Mouse (Mus musculus) left cerebral cortex, postnatal 10 days (tissue): ENCODE measurements around the gene Prodh2. TPM values are rescaled to one million over a fixed set of nuclear protein-coding genes. Genes with fewer than 3 reads are reported as not detected.

Source experiments
- DNase-seq, 2 experiments: peaks; one replicate each; pipeline ENCODE4 v3.0.0; 2021 to 2022; ENCODE audit warnings: low spot score in 2 of 2, mixed read lengths in 1 of 2; ENCODE audit errors: extremely low spot score in 1 of 2
- intact Hi-C: fragments of 180-260 bp; cut with DNase I; formaldehyde crosslinking; loops from one replicate; pipeline ENCODE4 v1.15.1; 2025
- microRNA-seq: library from miRNA; unstranded; fragments of <30 nt; microRNA quantifications from one replicate; pipeline ENCODE4 v1.2.0, GENCODE M21; 2022
- total RNA-seq, 2 experiments: library from RNA; stranded (reverse); gene quantifications; 2 replicates each; pipeline ENCODE4 v1.2.3; 2021

The Prodh2 gene
- total RNA-seq, 2 experiments from 2014 or later, result 0.67 TPM; not detected in 1

GRCm38 (mm10) chr7:30560296-30560695, 66.9 kb downstream of the Prodh2 start:
- intact Hi-C loops, result no loop called here
- no peak for DNase-seq

DNA sequence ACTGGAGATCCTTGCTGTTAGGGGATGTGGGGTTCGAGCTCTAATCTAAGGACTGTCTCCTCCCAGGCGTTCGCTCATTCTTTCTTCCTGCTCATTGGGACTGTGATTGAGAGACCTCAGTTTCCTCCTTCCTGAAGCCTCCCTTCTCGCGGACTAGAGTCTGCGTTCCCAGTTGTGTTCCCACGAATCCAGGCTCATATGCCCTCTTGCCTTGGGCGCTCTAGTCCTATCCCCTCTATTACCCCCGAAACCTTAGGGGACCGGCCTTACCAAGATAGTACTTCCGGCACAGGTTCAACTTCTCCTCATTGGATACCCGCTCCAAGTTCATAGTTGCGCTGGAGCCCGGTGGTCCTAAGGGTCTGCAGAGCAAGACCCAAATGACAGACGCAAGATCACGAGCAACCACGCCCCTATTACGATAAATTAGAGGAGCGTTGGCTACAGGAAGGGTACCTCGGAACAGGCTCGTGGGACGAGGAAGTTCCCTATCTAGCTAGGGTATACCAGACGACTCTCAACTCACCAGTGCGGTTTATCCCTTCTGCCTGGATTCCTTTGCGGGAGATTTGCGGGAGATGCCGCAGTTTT, 69.2 kb downstream of the Prodh2 start:
- DNase-seq, result peak in 1 of 2 experiments; percentile 37
- intact Hi-C loops, result no loop called here

Small RNA genes lying within 50 kb of the gene (microRNA-seq; reads per million reads assigned to microRNA genes)
- 0.86 reads per million for gene Gm38670

Other genes with a start within 250 kb of the Prodh2 start
- gene Thap8, start 213.5 kb upstream of the Prodh2 start, total RNA-seq, result under 1 TPM in 1 of 2 experiments, not detected in 1; 0.51 TPM
- gene Wdr62, start 213.2 kb upstream of the Prodh2 start, total RNA-seq, result 1 to 10 TPM; 2.5 to 3.5 TPM
- 100 to 1,000 TPM; 495 to 497 TPM for gene Clip3, start 201.9 kb upstream of the Prodh2 start, total RNA-seq
- gene Alkbh6, start 184.9 kb upstream of the Prodh2 start, total RNA-seq, result 10 to 100 TPM; 45.9 to 47.5 TPM
- gene Syne4, start 178.8 kb upstream of the Prodh2 start, total RNA-seq, result 1 to 10 TPM; 5.4 to 7.5 TPM
- under 1 TPM; 0.45 to 0.67 TPM for gene E130208F15Rik, start 171.9 kb upstream of the Prodh2 start, total RNA-seq
- 1 to 10 TPM; 7.8 to 8.2 TPM for gene Sdhaf1, start 169.7 kb upstream of the Prodh2 start, total RNA-seq
- 10 to 100 TPM; 48.1 to 48.2 TPM for gene Lrfn3, start 130.8 kb upstream of the Prodh2 start, total RNA-seq
- 10 to 100 TPM; 20.8 to 20.9 TPM for gene Tyrobp, start 79.9 kb upstream of the Prodh2 start, total RNA-seq
- 1 to 10 TPM in 1 of 2 experiments, not detected in 1; 1.1 TPM for gene Hcst, start 73.8 kb upstream of the Prodh2 start, total RNA-seq
- gene Nfkbid, start 71.9 kb upstream of the Prodh2 start, total RNA-seq, result 1 to 10 TPM; 2.7 to 3.6 TPM
- 100 to 1,000 TPM; 937 to 959 TPM for gene Aplp1, start 48.1 kb upstream of the Prodh2 start, total RNA-seq
- 1 to 10 TPM; 1.2 to 4.9 TPM for gene Kirrel2, start 35.9 kb upstream of the Prodh2 start, total RNA-seq
- gene Nphs1, start 35.3 kb upstream of the Prodh2 start, total RNA-seq, result under 1 TPM; 0.26 to 0.32 TPM
- 100 to 1,000 TPM; 259 to 264 TPM for gene Arhgap33, start 41.4 kb downstream of the Prodh2 start, total RNA-seq
- gene Hspb6, start 58.6 kb downstream of the Prodh2 start, total RNA-seq, result 1 to 10 TPM; 6.4 to 7.3 TPM
- 1 to 10 TPM; 2.9 to 3.4 TPM for gene Proser3, start 58.7 kb downstream of the Prodh2 start, total RNA-seq
- 10 to 100 TPM; 24.3 to 26.4 TPM for gene Lin37, start 66.2 kb downstream of the Prodh2 start, total RNA-seq
- 10 to 100 TPM; 50.1 to 56.1 TPM for gene U2af1l4, start 69.7 kb downstream of the Prodh2 start, total RNA-seq
- gene Gm49396, start 69.7 kb downstream of the Prodh2 start, total RNA-seq, result 1 to 10 TPM; 4.2 TPM
- gene Psenen, start 70.0 kb downstream of the Prodh2 start, total RNA-seq, result 10 to 100 TPM; 79.1 to 82.8 TPM
- gene Igflr1, start 71.8 kb downstream of the Prodh2 start, total RNA-seq, result 1 to 10 TPM; 1.5 to 1.8 TPM
- gene Kmt2b, start 95.1 kb downstream of the Prodh2 start, total RNA-seq, result 10 to 100 TPM; 54.1 to 56.9 TPM
- not detected for gene Zbtb32, start 105.3 kb downstream of the Prodh2 start, total RNA-seq
- gene Upk1a, start 119.2 kb downstream of the Prodh2 start, total RNA-seq, result under 1 TPM in 1 of 2 experiments, not detected in 1; 0.32 TPM
- gene Cox6b1, start 132.5 kb downstream of the Prodh2 start, total RNA-seq, result 100 to 1,000 TPM; 736 to 789 TPM
- not detected for gene Etv2, start 142.2 kb downstream of the Prodh2 start, total RNA-seq
- gene Rbm42, start 156.7 kb downstream of the Prodh2 start, total RNA-seq, result 10 to 100 TPM; 68.0 to 72.2 TPM
- gene Haus5, start 171.4 kb downstream of the Prodh2 start, total RNA-seq, result 1 to 10 TPM; 7.1 to 7.3 TPM
- gene Pmis2, start 178.0 kb downstream of the Prodh2 start, total RNA-seq, result not detected
- gene 2200002J24Rik, start 205.3 kb downstream of the Prodh2 start, total RNA-seq, result not detected
- gene Atp4a, start 218.6 kb downstream of the Prodh2 start, total RNA-seq, result 1 to 10 TPM; 2.5 to 3.2 TPM
- 100 to 1,000 TPM; 136 to 144 TPM for gene Tmem147, start 235.9 kb downstream of the Prodh2 start, total RNA-seq